Mouse (Mus musculus) neutrophil, adult 5-6 weeks (primary cell): Measurements from ENCODE around the gene Gm26992. TPM values are rescaled to one million over a fixed set of nuclear protein-coding genes. Genes with fewer than 3 reads are reported as not detected.

Experiments
- ATAC-seq: fragments of 151-379, 151-347 bp; 2 replicates; pipeline ENCODE4 v1.8.0; 2017; ENCODE audit warnings: mild to moderate bottlenecking, moderate TSS enrichment; ENCODE audit not compliant: insufficient number of reproducible peaks, poor library complexity, low FRiP score, severe bottlenecking; ENCODE audit errors: extremely low read depth
- total RNA-seq: library from RNA; stranded (forward); fragments of 200-1000 nt; gene quantifications from 2 replicates; pipeline ENCODE4 v1.2.3, GENCODE M21; 2017

Gm26992 gene
- total RNA-seq, 1 experiment from 2014 or later = not detected

DNA sequence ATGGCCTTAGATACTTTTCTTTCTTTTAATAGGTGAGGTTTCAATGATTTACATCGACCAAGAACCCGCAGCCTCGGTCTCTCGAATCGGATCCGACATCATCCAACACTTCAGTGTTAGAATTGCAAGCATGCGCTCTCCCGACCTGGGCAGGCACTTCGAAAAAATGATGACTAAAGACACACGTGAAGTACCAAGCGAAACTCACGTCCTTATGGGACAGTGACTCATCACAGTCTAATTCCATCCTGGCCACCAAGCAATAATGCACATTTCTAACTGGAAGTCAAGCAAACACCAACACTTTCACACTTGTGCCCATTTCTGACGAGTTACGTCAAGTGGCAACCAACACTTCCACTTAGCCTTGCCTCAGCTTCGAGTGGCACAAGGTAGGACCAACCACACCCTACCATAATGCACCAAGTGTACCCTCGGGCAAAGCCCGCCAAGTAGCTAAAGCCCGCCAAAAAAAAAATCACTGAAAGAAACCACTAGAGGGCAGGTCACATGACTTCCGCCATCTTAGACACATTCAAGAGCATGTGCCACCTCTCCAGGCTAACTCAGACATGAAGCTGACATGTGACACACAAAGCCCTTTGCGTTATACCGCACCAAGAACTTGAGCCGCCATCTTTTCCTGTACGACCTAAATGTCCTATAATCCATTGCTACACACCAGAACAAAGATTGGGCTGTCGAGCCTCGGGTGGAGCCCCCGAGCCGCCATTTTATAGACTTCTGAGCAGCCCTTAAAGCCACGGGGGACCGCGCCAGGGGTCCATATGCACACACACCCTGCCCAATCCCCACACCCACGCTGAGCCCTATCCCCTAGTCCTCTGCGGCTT, 59.7 kb downstream of the Gm26992 start:
- ATAC-seq = no peak

DNA sequence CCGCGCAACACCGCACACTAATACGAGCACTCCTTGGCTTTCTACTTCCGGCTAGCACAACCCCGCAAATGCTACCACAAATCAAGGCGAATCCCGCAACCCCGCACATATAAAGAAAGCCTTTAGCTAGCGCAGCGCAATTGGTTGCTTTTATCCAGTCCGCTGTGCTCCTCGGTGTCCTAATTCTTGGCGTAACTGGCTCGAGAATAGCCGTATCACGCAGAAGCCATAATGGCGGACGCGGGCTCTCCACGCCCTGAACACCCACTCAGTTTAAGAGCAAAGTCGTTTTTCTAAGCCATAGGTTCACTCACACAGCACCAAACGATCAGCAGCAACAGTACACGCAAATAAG, 60.3 kb downstream of the Gm26992 start:
- no peak for ATAC-seq

DNA sequence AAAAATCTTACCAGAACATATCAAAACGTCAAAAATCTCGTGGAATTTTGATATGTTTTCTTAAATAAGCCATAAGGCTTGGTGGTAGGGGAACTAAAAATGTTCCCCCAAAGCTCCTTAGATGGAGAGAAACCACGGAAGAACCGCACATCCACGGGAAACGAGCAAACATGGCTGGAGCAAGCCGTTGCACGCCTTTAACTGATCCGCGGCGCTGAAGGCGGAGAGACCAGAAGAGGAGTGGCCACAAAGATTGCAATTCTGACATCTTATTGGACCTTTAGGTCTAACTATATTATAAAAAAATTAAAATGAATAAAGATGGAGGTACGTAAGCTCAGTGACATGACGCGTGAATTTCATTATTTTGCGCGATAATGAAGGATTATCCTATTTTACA, 61.2 kb downstream of the Gm26992 start:
- no peak for ATAC-seq

DNA sequence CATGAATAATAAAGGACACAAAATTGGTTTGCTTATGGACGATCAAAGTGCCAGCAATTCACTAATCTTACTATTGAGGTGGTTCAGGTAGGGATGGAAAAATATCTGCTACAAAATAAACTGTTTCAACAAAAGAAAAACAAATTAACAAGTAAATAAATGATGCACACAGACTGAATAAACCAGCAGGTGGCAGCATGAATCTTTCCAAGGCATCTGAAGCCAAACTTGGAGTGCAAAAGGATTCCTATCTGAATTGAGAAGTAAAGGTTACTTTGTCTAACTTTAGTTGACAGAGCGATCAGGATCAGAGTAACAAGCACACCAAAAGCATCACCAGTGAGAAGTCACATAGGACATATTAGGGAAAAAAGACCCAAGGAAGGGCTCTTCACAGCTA, 62.2 kb downstream of the Gm26992 start:
- ATAC-seq = no peak

DNA sequence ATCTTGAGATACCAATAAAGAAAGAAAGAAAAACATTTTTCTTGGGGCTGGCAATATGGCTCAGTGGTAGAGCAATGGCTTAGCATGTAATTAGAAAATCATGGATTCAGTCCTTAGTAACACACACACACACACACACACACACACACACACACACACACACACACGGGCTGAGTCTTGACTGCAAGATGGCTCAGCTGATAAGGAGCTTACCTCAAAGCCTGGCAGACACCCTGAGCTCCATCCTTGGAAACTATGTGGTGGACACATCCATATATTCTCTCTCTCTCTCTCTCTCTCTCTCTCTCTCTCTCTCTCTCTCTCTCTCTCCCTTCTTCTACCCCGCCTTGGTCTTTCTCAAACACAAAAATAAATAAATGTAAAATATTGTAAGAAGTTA, 69.0 kb downstream of the Gm26992 start:
- no peak for ATAC-seq

DNA sequence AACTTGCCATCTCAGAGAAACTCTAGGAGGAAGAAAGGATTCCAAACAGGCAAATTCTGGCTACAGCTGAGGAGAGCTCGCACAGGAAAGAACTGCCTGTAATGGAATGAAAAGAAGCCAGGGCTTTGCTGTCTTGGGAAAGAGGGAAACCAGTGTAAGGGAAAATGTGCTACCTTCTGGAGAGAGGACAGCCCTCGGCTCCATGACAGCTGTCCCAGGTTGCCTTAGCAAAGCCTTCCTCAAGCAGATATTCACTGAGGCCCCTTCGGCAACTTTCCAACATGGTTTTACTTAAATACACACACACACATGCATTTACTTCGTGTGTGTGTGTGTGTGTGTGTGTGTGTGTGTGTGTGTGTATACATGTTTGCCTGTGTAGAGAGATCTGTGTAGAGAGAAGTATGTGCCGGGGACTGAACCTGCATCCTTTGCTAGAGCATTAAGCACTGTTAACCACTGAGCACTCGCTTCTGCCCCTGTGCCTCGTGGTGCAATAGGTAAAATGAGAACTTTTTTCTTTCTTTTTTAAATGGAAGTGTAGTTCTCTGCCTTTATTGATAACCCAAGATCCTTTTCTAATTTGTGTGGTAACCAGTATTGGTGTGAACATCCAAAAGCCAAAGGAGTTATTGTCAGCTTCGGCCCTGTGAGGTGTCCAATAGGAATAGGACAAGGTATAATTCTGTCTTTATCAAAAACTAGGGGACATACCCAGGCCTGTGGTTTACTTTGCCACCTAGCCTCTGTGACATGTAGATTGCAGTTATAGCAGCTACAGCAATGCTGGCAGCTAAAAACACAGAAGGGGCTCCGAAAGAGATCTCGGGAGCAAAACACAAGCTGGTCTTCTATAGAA, 70.8 kb downstream of the Gm26992 start:
- no peak for ATAC-seq

DNA sequence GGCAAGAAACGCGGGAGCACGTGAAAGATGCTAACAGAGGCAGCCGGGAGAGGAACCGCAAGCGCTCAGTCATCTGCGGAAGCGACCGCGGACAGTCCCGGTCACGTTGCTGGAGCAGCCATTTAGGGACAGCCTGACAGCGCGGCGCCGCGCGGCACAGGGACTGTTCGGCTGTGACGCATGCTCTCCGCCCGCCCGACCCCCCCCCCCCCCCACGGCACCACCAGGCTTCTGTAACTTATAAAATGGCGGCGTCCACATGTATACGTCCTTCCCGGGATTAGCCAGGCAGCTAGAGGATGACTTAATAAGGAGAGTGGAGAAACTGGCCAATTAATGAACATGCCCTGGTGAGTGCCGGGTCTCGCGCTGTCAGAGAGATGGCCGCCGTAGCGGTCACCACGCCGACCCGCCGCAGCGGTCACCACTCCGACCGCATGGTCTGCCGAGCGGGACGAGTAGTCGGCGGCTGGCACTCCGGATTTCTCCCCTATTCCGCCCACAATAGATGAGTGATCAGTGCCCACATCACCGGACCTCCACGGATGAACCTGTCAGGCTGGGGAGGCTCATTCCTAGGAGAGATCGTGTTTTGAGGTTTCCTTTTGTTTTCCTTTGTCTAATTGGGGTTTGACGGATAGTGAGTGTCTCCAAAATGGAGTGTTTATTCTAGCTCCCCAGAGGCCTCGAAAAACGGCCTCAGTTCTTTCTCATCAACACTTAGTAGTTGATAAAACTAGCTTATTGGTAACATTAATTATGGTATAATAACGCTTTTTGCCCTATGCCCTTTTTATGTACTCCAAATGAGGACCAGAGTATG, 71.8 kb downstream of the Gm26992 start:
- peak; percentile 93 for ATAC-seq

DNA sequence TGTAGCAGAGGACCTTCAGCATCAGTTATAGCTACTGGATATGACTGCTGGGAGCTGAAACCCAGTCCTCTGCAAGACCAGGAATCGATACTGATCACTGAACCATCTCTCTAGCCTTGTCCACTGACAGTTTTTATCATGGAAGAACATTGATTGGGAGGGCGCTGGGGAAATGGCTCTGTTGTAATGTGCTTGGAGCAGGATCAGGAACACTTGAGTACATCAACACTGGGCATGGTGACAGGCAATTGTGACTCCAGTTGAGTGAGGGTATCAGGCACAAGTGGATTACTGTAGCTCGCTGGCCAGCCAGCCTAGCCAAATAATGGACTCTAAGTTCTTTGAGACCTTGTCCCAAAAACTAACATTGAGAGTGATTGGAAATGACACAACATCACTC, 77.6 kb downstream of the Gm26992 start:
- ATAC-seq = no peak

DNA sequence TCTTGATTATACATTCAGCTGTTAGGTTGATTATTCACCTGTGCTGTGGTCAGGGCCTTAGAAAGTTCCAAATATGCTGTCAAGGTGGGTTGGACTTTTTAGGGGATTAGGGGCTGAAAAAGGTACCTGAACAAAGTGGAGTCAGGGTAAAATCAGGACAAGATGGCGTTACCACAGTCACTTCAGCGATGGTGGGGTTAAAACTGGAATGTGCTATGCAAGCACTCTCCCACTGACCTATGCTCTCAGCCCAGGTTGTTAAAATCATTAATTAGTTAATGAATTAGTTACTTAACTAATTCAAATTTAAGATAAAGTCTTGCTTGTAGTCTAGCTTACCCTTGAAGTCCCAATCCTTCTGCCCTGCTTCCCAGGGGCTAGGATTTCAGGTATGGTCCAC, 78.3 kb downstream of the Gm26992 start:
- no peak for ATAC-seq

DNA sequence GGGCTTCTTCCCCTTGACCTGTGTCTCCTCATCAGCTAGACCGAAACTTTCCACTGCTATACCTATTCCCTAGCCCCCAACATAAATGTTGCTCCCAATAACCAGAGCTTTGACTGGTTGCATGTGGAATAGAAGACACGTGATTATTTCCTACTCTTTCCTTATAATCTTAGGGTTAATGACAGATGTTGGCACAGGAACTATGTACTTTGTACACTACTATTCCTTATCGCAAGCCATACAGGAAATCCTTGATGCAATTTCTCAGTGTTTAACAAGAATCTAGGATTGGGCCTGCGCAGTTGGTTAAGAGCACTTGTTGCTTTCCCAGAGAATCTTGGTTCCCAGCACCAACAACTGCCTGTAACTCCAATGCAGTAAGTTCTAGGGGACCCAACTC, 86.4 kb downstream of the Gm26992 start:
- no peak for ATAC-seq

DNA sequence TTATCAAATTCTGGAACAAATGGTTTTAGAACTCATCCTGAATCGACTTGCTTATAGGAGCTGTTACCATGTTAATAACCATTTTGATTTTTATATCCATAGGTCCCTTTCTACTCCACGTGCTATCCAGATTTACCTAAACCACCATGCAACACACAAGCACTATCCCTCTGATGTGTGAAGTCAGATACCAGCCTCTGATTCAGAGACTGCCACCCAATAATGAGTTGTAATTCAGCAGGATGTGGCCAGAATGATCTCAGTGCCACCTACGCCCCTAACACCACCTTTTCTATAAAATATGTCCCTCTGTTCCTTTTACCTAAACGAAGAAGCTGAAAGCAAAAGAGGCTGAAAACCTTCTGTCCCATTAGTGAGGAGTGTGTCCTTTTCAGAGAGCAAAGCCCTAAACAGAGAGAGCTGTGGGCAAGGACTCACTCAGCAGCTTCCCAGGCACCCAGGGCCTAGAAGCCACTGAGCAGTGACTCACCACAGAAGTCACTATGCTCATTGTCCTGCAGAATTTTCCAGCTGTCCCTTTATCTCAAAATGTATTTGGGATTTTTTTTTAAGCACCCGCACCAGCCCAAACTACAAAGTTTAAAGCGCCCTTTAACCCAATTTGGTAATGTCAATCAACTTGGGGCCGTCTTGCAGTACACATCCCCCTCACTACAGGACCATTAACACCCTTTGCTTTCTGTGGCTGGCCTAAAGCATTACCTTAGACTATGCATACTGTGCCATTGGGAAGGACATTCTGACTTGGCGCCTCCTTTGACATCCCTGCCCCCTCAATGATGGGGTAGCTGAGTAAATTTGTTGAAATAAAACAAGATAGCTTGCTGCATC, 87.6 kb downstream of the Gm26992 start:
- ATAC-seq = no peak

DNA sequence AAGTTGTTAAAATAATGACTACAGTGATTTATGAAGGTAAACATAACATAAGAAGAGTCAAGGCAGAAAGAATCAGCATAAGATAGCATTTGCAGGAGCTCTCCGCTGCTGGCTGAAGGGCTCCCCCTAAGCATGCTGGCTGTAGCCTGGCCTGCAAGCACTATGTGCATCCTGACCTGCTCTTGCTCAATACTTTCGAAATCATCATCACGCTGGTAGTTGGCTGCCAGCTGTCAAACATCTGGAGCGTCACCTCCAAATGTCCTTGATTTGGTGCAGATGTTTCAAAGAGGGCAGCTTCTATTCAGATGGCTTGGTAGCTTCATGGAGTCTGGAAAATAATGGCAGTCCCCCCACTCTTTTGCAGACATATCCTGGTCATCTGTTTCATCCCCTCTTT, 93.0 kb downstream of the Gm26992 start:
- ATAC-seq = no peak

DNA sequence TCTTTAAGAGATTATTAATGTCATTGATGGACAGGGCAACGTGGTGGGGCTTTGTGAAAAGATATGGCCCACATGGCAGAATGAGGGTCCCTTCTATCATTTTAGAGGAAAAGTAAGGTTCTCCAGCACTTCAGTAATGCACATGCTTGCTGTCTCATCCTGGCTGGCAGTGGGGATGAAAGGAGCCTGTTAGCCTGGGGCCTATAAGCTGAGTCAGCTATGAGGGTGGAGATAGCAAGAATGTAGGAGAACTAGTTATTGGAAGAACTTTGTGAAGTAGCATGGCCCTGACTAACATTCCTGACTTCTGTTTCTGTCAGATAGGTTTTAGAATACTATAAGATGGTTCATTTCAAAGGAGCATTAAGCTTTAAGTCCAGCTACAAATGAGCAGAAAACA, 93.5 kb downstream of the Gm26992 start:
- no peak for ATAC-seq

DNA sequence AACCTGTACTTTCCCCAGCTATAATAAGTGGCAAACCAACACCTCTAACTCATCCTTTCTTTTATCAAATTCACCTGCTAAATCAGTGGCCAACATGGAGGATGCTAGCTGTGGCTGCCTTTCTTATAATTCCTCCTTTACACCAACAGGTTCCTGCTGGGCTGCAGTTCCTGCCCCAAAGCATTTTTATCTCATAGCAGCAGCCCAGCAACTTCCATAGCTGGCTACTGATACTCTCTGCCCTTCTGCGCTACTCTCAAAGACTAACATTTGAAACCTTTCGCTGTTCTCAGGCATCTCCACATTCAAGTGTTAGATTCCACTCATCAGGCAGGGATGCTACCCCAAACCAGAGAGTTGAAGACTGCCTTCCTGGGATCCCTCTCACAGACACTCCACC, 97.0 kb downstream of the Gm26992 start:
- ATAC-seq = no peak

DNA sequence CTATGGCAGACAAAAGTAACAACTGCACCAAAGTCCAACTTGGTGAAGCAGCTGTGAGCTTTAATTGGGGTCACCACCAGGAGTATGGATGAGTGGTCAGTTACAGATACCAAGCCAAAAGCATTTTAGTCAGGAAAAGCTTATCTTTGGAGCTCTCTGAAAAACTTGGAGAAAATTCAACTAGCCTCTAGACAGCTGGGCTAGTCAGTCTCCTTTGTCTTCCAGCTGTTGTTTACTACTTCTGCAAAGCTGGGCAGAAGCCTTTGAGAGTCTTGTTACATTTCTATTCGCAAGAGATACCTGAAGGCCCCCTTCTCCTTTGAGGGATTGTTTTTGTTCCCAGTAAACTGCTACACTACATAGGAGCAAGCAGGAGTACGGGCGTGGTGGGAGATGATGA, 97.7 kb downstream of the Gm26992 start:
- no peak for ATAC-seq

DNA sequence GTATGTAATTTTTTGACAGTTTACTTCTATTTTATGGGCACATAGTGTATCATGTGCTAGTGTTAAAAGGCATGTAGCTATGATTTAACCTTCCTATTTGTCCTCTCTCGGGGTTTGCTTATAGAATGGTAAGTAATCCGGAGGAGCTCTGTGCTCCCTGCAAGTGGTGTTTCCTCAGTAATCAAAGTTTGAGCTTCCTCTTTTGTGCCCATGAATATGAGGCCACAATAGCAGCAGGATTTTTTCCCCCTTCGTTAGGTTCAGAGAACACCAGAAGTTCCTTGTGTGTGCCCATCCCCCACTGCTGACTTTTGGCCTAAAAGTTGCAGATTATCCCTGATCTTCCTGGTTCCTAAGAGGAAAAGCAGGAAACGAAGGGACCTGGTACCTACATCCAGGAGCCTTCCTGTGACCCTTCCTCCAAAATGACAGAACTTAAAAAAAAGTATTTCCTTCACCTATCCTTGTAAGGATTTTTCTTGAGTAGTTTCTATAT, 99.5 kb downstream of the Gm26992 start:
- ATAC-seq = no peak

DNA sequence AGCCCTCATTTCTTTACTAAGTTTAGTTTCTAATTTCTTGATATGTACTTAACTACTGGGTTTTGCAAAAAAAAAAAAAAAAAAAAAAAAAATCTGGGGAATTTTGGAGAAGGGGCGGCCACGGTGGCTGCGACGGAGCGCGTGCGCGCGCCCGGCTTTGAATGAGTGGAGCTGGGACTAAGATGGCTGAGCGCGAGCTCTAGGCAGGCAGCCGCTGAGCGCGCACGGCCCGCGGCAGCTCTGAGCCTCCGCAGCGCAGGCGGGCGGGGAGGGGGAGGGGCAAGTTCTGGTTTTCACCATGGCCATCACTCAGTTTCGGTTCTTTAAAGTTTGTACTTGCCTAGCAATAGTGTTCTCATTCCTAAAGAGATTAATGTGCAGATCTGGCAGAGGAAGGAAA, 107.4 kb downstream of the Gm26992 start:
- ATAC-seq = peak; percentile 66
